Mouse (Mus musculus) ES-Bruce4 (cell line): ENCODE data around the gene Tmem135.

Experiments
- CTCF ChIP-seq: IDR thresholded peaks from one replicate; pipeline ENCODE4 v1.8.1; 2011; ENCODE audit warnings: low read depth, low read length
- EP300 ChIP-seq: IDR thresholded peaks from 2 replicates; pipeline ENCODE4 v1.6.1; 2011; ENCODE audit warnings: low read depth, low read length; ENCODE audit not compliant: insufficient read depth
- POLR2A ChIP-seq: IDR thresholded peaks from one replicate; pipeline ENCODE4 v1.8.1; 2011; ENCODE audit warnings: low read length; ENCODE audit not compliant: insufficient read depth

- TF ChIP-seq POLR2A (no peak), CTCF (no peak), EP300 (no peak)
Measured at GRCm38 (mm10) chr7:89216628-89217027, 187.4 kb downstream of the Tmem135 start.
